Mouse (Mus musculus) left cerebral cortex, postnatal 36 days (tissue): ENCODE data around the gene Egr2. TPM values are rescaled to one million over a fixed set of nuclear protein-coding genes. Genes with fewer than 3 reads are reported as not detected.

Source experiments
- DNase-seq, 2 experiments: peaks; one replicate each; pipeline ENCODE4 v3.0.0; 2021 to 2022; ENCODE audit warnings: low spot score in 2 of 2, mixed read lengths in 1 of 2
- intact Hi-C: fragments of 180-260 bp; cut with DNase I; formaldehyde crosslinking; loops from one replicate; pipeline ENCODE4 v1.15.1; 2025
- total RNA-seq, 2 experiments: library from RNA; stranded (reverse); gene quantifications; 2 replicates each; pipeline ENCODE4 v1.2.3; 2021

Egr2 gene
- total RNA-seq, 2 experiments from 2014 or later: 9.6 to 22.9 TPM

GRCm38 (mm10) chr10:67537151-67537994 lies 2.1 kb downstream of the Egr2 start:
- peak; percentile 88 for DNase-seq
- intact Hi-C loops: loop anchor here (2.0 to 5.0 kb wide), 4 partner anchors 55 to 320 kb away; no protein-coding TSS in a partner anchor

- peak in 1 of 2 experiments; percentile 30 for DNase-seq
- intact Hi-C loops: loop anchor here (1.0 to 5.0 kb wide), 2 partner anchors 9 to 319 kb away; no protein-coding TSS in a partner anchor
Measured at GRCm38 (mm10) chr10:67538106-67538505, 2.8 kb downstream of the Egr2 start.

GRCm38 (mm10) chr10:67538585-67539400 lies 3.5 kb downstream of the Egr2 start:
- peak; percentile 41 to 49 for DNase-seq
- intact Hi-C loops: loop anchor here (1.0 to 5.0 kb wide), 2 partner anchors 9 to 319 kb away; no protein-coding TSS in a partner anchor

- intact Hi-C loops: loop anchor here (5.0 kb wide), 1 partner anchor 318 kb away; no protein-coding TSS in a partner anchor
- DNase-seq: no peak
Measured at GRCm38 (mm10) chr10:67539401-67539730, 4.1 kb downstream of the Egr2 start.

GRCm38 (mm10) chr10:67540591-67540990 lies 5.3 kb downstream of the Egr2 start:
- no peak for DNase-seq
- intact Hi-C loops: no loop called here

GRCm38 (mm10) chr10:67547850-67548260 lies 12.6 kb downstream of the Egr2 start:
- DNase-seq: peak; percentile 17
- intact Hi-C loops: loop anchor here (1.0 to 5.0 kb wide), 2 partner anchors 10 to 99 kb away; no protein-coding TSS in a partner anchor

- intact Hi-C loops: loop anchor here (5.0 kb wide), 1 partner anchor 99 kb away; no protein-coding TSS in a partner anchor
- peak in 1 of 2 experiments; percentile 79 for DNase-seq
Measured at GRCm38 (mm10) chr10:67548261-67548854, 13.1 kb downstream of the Egr2 start.

- intact Hi-C loops: loop anchor here (5.0 kb wide), 1 partner anchor 98 kb away; no protein-coding TSS in a partner anchor
- peak; percentile 95 to 96 for DNase-seq
Measured at GRCm38 (mm10) chr10:67548877-67549731, 13.8 kb downstream of the Egr2 start, which contains the start of gene Ado. Ado (minus strand) TSS chr10:67548955.

- intact Hi-C loops: no loop called here
- no peak for DNase-seq
Measured at GRCm38 (mm10) chr10:67558053-67558452, 22.8 kb downstream of the Egr2 start.

GRCm38 (mm10) chr10:67559765-67560394 lies 24.6 kb downstream of the Egr2 start:
- intact Hi-C loops: no loop called here
- DNase-seq: no peak

- no peak for DNase-seq
- intact Hi-C loops: no loop called here
Measured at GRCm38 (mm10) chr10:67561185-67561584, 25.9 kb downstream of the Egr2 start.

GRCm38 (mm10) chr10:67564509-67564908 lies 29.2 kb downstream of the Egr2 start:
- no peak for DNase-seq
- intact Hi-C loops: no loop called here

- DNase-seq: no peak
- intact Hi-C loops: no loop called here
Measured at GRCm38 (mm10) chr10:67566104-67566503, 30.8 kb downstream of the Egr2 start.

GRCm38 (mm10) chr10:67569539-67569938 lies 34.3 kb downstream of the Egr2 start:
- intact Hi-C loops: no loop called here
- DNase-seq: no peak

GRCm38 (mm10) chr10:67571443-67571842 lies 36.2 kb downstream of the Egr2 start:
- no peak for DNase-seq
- intact Hi-C loops: no loop called here

- no peak for DNase-seq
- intact Hi-C loops: no loop called here
Measured at GRCm38 (mm10) chr10:67573310-67573709, 38.0 kb downstream of the Egr2 start.

GRCm38 (mm10) chr10:67579830-67580229 lies 44.6 kb downstream of the Egr2 start:
- intact Hi-C loops: no loop called here
- no peak for DNase-seq

GRCm38 (mm10) chr10:67581698-67582285 lies 46.5 kb downstream of the Egr2 start:
- DNase-seq: no peak
- intact Hi-C loops: no loop called here
